ENCODE assay signal across 10 mouse cellular contexts in the genomic region with DNA sequence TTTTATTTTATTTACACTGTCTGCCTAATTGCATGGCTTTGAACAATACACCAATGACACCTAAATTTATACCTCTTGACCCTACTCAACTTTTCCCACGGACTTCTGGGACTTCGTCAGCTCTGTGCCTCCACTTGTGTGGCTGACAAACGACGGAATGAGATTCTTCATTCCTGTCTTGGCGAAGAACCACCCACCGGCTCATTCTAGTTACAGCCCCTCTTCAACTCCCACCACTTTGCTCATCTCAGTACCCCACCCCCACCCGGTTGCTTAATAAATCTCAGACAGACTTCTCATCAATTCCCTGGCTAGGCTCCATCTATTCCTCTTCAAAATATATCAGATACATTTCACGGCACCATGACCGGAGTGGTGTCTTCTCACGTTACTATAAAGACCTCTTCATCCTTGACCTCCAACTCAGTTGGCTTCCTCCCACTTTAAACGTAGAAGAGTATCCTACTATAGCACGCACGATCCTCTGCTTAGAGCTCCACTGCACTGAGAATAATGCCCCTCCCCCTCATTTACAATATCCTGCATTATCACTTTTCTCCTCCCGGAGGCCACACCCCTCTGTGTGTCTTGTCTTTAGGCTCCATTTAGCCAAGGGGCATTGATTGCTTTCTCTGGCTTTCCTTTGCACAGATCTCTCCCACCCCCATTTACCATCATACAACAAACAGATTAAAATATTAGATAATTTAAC. TPM values are rescaled to one million over a fixed set of nuclear protein-coding genes. Genes with fewer than 3 reads are reported as not detected.
DNase-seq lines count a peak whose midpoint lies in the region; ATAC-seq lines count a peak whose summit lies in the region.
"Had no signal": no experiment of that assay in that cellular context is flagged by ENCODE, and none has a peak within 500 bp of the region (broad histone marks: within the 10 kb centered on the region; RNA-seq: fewer than 3 reads in every experiment).

No protein-coding gene starts in this region.

- H3K27ac ChIP-seq in heart, embryonic 13.5 days (replicated peaks): no peak overlapping the region
- no peak overlapping the region for H3K27ac ChIP-seq in hindbrain, embryonic 15.5 days (replicated peaks)
- H3K27ac ChIP-seq in midbrain, embryonic 16.5 days (ENCODE audit: low read length): no peak overlapping the region

- H3K9ac ChIP-seq in heart, embryonic 13.5 days: no peak overlapping the region
- H3K9ac ChIP-seq in hindbrain, embryonic 15.5 days: no peak overlapping the region
- H3K9ac ChIP-seq in midbrain, embryonic 16.5 days (ENCODE audit: low read depth, low read length): peak overlapping the region; percentile 56

- WGBS in heart, embryonic 13.5 days: 36% methylated on average over 14 of the region's 14 CpGs
- WGBS in hindbrain, embryonic 15.5 days: 20% methylated on average over 14 of the region's 14 CpGs
- WGBS in midbrain, embryonic 16.5 days: 32% methylated on average over 14 of the region's 14 CpGs

- peak overlapping the region; percentile 69 for H3K4me2 ChIP-seq in heart, embryonic 13.5 days
- H3K4me2 ChIP-seq in hindbrain, embryonic 15.5 days: peak overlapping the region; percentile 81
- H3K4me2 ChIP-seq in midbrain, embryonic 16.5 days (ENCODE audit: low read length): peak overlapping the region; percentile 88

- H3K27me3 ChIP-seq in heart, embryonic 13.5 days (replicated peaks): peaks cover 13% of the 10 kb centered on the region
- H3K27me3 ChIP-seq in hindbrain, embryonic 15.5 days: no peaks in the 10 kb centered on the region
- no peaks in the 10 kb centered on the region for H3K27me3 ChIP-seq in midbrain, embryonic 16.5 days (ENCODE audit: control insufficient read depth, insufficient read depth, low read depth, low read length)

- no peak for ATAC-seq in heart, embryonic 13.5 days (ENCODE audit: extremely low read depth, insufficient number of reproducible peaks, low FRiP score, low TSS enrichment)
- ATAC-seq in hindbrain, embryonic 15.5 days (ENCODE audit: low FRiP score, low read depth): peak; percentile 27
- ATAC-seq in midbrain, embryonic 16.5 days: peak; percentile 47

- DNase-seq in heart, postnatal 14 days: no peak
- DNase-seq in embryo, embryonic 9.5 days (ENCODE audit: extremely low spot score): peak; percentile 52
- DNase-seq in thymus, postnatal 4 days: no peak
- no peak for DNase-seq in cerebellum, adult 11-12 months
- no peak for DNase-seq in spleen, postnatal 14 days (ENCODE audit: low spot score in 2 of 2)
- DNase-seq: kidney, postnatal 36 days had no signal

- H3K4me3 ChIP-seq in heart, embryonic 13.5 days: peak overlapping the region; percentile 40
- peak overlapping the region; percentile 44 for H3K4me3 ChIP-seq in hindbrain, embryonic 15.5 days
- H3K4me3 ChIP-seq in midbrain, embryonic 16.5 days (ENCODE audit: low read depth, low read length): peak overlapping the region; percentile 35

- intact Hi-C loops in heart, postnatal 14 days (cut with DNase I): loop anchor here (2.0 to 5.0 kb wide), 2 partner anchors 15 to 210 kb away; a partner anchor contains a TSS

- peaks cover 10% of the 10 kb centered on the region for H3K4me1 ChIP-seq in heart, embryonic 13.5 days
- H3K4me1 ChIP-seq in hindbrain, embryonic 15.5 days (replicated peaks): peaks cover 17% of the 10 kb centered on the region
- H3K4me1 ChIP-seq in midbrain, embryonic 16.5 days (ENCODE audit: control insufficient read depth, insufficient read depth, low read length): peaks cover 13% of the 10 kb centered on the region

- H3K36me3 ChIP-seq in heart, embryonic 13.5 days: no peaks in the 10 kb centered on the region
- no peaks in the 10 kb centered on the region for H3K36me3 ChIP-seq in hindbrain, embryonic 15.5 days
- no peaks in the 10 kb centered on the region for H3K36me3 ChIP-seq in midbrain, embryonic 16.5 days (ENCODE audit: control insufficient read depth, insufficient read depth, low read length)

- H3K9me3 ChIP-seq in heart, embryonic 13.5 days: no peaks in the 10 kb centered on the region
- no peaks in the 10 kb centered on the region for H3K9me3 ChIP-seq in hindbrain, embryonic 15.5 days
- H3K9me3 ChIP-seq in midbrain, embryonic 16.5 days (replicated peaks; ENCODE audit: control insufficient read depth, low read length, poor library complexity, severe bottlenecking): no peaks in the 10 kb centered on the region

RNA-seq across cellular contexts. Expression of a gene that starts 15.2 kb away (rescaled TPM):
- polyA plus RNA-seq in heart, embryonic 13.5 days (2015; fragmentation: Nextera tagmentation; extraction: Ambion mirVana): not detected in 2 replicates
- total RNA-seq in heart, postnatal 14 days (2021): not detected
- polyA plus RNA-seq in hindbrain, embryonic 15.5 days (2015; fragmentation: Nextera tagmentation; extraction: Ambion mirVana): 0.22 and 0.26 TPM in 2 replicates
- polyA plus RNA-seq in midbrain, embryonic 16.5 days (2015; fragmentation: Nextera tagmentation; extraction: Ambion mirVana): 0.09 and 0.12 TPM in 2 replicates
- polyA plus RNA-seq: cortical plate, adult 2 months had no signal

RNA-seq across cellular contexts. Expression of a gene that starts 15.2 kb away (rescaled TPM):
- 10.4 and 10.9 TPM in 2 replicates for polyA plus RNA-seq in heart, embryonic 13.5 days (2015; fragmentation: Nextera tagmentation; extraction: Ambion mirVana)
- 1 to 10 TPM; 7.4 to 9.3 TPM for total RNA-seq in heart, postnatal 14 days (2021)
- 8.5 and 10.1 TPM in 2 replicates for polyA plus RNA-seq in hindbrain, embryonic 15.5 days (2015; fragmentation: Nextera tagmentation; extraction: Ambion mirVana)
- 7.1 and 8.0 TPM in 2 replicates for polyA plus RNA-seq in midbrain, embryonic 16.5 days (2015; fragmentation: Nextera tagmentation; extraction: Ambion mirVana)

RNA-seq across cellular contexts. Expression of a gene that starts 27.2 kb away (rescaled TPM):
- polyA plus RNA-seq in heart, embryonic 13.5 days (2015; fragmentation: Nextera tagmentation; extraction: Ambion mirVana): not detected in 2 replicates
- under 1 TPM in 1 of 2 experiments, not detected in 1; 0.17 TPM for total RNA-seq in heart, postnatal 14 days (2021)
- 0.13 TPM in 1 of 2 replicates, not detected in the other for polyA plus RNA-seq in hindbrain, embryonic 15.5 days (2015; fragmentation: Nextera tagmentation; extraction: Ambion mirVana)
- not detected in 2 replicates for polyA plus RNA-seq in midbrain, embryonic 16.5 days (2015; fragmentation: Nextera tagmentation; extraction: Ambion mirVana)
